Mouse (Mus musculus): ENCODE data around the gene E330017A01Rik.

Gene E330017A01Rik

GRCm38 (mm10) chr16:58662287-58662791, 23.8 kb upstream of the E330017A01Rik start:
- no peak for DNase-seq (ENCODE audit: low read depth)

GRCm38 (mm10) chr16:58661826-58662225, 23.3 kb upstream of the E330017A01Rik start:
- no peak for DNase-seq (ENCODE audit: low read depth)

- DNase-seq (ENCODE audit: low read depth), result no peak
These were observed 20.1 kb upstream of the E330017A01Rik start for GRCm38 (mm10) chr16:58658668-58659067.

GRCm38 (mm10) chr16:58656526-58656925, 18.0 kb upstream of the E330017A01Rik start:
- DNase-seq (ENCODE audit: low read depth), result no peak

- DNase-seq (ENCODE audit: low read depth), result no peak
These were observed 17.2 kb upstream of the E330017A01Rik start for GRCm38 (mm10) chr16:58655751-58656150.

- DNase-seq (ENCODE audit: low read depth), result no peak
These were observed 11.4 kb upstream of the E330017A01Rik start for GRCm38 (mm10) chr16:58649979-58650378.

GRCm38 (mm10) chr16:58638016-58638415, 523 bp downstream of the E330017A01Rik start:
- DNase-seq (ENCODE audit: low read depth), result no peak

- no peak for DNase-seq (ENCODE audit: low read depth)
These were observed 1.1 kb downstream of the E330017A01Rik start for GRCm38 (mm10) chr16:58637448-58637847.

- no peak for DNase-seq (ENCODE audit: low read depth)
These were observed 2.7 kb downstream of the E330017A01Rik start for GRCm38 (mm10) chr16:58635866-58636265.

GRCm38 (mm10) chr16:58629736-58630135, 8.8 kb downstream of the E330017A01Rik start:
- no peak for DNase-seq (ENCODE audit: low read depth)

GRCm38 (mm10) chr16:58628968-58629367, 9.6 kb downstream of the E330017A01Rik start:
- no peak for DNase-seq (ENCODE audit: low read depth)

GRCm38 (mm10) chr16:58628336-58628680, 10.2 kb downstream of the E330017A01Rik start:
- no peak for DNase-seq (ENCODE audit: low read depth)

GRCm38 (mm10) chr16:58627597-58628335, 10.8 kb downstream of the E330017A01Rik start:
- DNase-seq (ENCODE audit: low read depth), result no peak

GRCm38 (mm10) chr16:58623944-58624343, 14.6 kb downstream of the E330017A01Rik start:
- DNase-seq (ENCODE audit: low read depth), result peak; percentile 55

- no peak for DNase-seq (ENCODE audit: low read depth)
These were observed 15.4 kb downstream of the E330017A01Rik start for GRCm38 (mm10) chr16:58623114-58623513.

- no peak for DNase-seq (ENCODE audit: low read depth)
These were observed 16.2 kb downstream of the E330017A01Rik start for GRCm38 (mm10) chr16:58622377-58622776.

- no peak for DNase-seq (ENCODE audit: low read depth)
These were observed 21.2 kb downstream of the E330017A01Rik start for GRCm38 (mm10) chr16:58617346-58617745.

- DNase-seq (ENCODE audit: low read depth), result no peak
These were observed 21.7 kb downstream of the E330017A01Rik start, which contains the start of gene Gm813 for GRCm38 (mm10) chr16:58616878-58617277. TSS of gene Gm813 (minus strand) at chr16:58616978.

- no peak for DNase-seq (ENCODE audit: low read depth)
These were observed 25.6 kb downstream of the E330017A01Rik start for GRCm38 (mm10) chr16:58612969-58613368.

- no peak for DNase-seq (ENCODE audit: low read depth)
These were observed 31.4 kb downstream of the E330017A01Rik start for GRCm38 (mm10) chr16:58607101-58607500.

- DNase-seq (ENCODE audit: low read depth), result no peak
These were observed 33.9 kb downstream of the E330017A01Rik start for GRCm38 (mm10) chr16:58604680-58605079.

- no peak for DNase-seq (ENCODE audit: low read depth)
These were observed 34.7 kb downstream of the E330017A01Rik start for GRCm38 (mm10) chr16:58603831-58604230.

- DNase-seq (ENCODE audit: low read depth), result no peak
These were observed 37.7 kb downstream of the E330017A01Rik start for GRCm38 (mm10) chr16:58600846-58601245.

GRCm38 (mm10) chr16:58591299-58591698, 47.2 kb downstream of the E330017A01Rik start:
- DNase-seq (ENCODE audit: low read depth), result no peak

Data from naive thymus-derived CD4-positive, alpha-beta T cell, adult 2 months (primary cell).